Mouse (Mus musculus) CH12.LX (cell line): ENCODE data around the gene Tex33. TPM values are rescaled to one million over a fixed set of nuclear protein-coding genes. Genes with fewer than 3 reads are reported as not detected.
A peak's percentile ranks its signal among the peaks of the same experiment; 100 is the strongest.

Source experiments
- DNase-seq: peaks from one replicate; pipeline ENCODE4 v3.0.0-alpha.2; 2013; ENCODE audit errors: extremely low read depth
- H3K27ac ChIP-seq: 2 replicates; pipeline ENCODE4 v1.5.1; 2012; ENCODE audit warnings: low read depth, mild to moderate bottlenecking, control low read depth, moderate library complexity; ENCODE audit not compliant: insufficient read depth
- H3K27me3 ChIP-seq: replicated peaks from 2 replicates; pipeline ENCODE3; 2012; ENCODE audit warnings: inconsistent platforms
- H3K36me3 ChIP-seq, 2 experiments: replicated peaks in 1 of 2; 2 replicates each; pipeline versions ENCODE3 to v1.6.1; 2012; ENCODE audit warnings: inconsistent platforms in 1 of 2, low read length in 1 of 2, mild to moderate bottlenecking in 1 of 2, mixed read lengths in 1 of 2, moderate library complexity in 1 of 2; ENCODE audit not compliant: control insufficient read depth in 1 of 2, insufficient read depth in 1 of 2
- H3K4me1 ChIP-seq, 2 experiments: 2 replicates each; pipeline ENCODE4 v1.6.1; 2012; ENCODE audit warnings: inconsistent platforms in 1 of 2, moderate library complexity in 1 of 2; ENCODE audit not compliant: insufficient read depth in 2 of 2, control insufficient read depth in 1 of 2
- H3K4me2 ChIP-seq: 2 replicates; pipeline ENCODE4 v1.6.1; 2012; ENCODE audit warnings: low read depth, mild to moderate bottlenecking, control low read depth; ENCODE audit not compliant: poor library complexity, insufficient read depth, severe bottlenecking
- H3K4me3 ChIP-seq, 3 experiments: fragments of 150-350 bp in 1 of 3; sonication (generic) in 1 of 3; replicated peaks in 1 of 3; 2 replicates each; pipeline versions ENCODE3 to v1.5.1; 2011 to 2012; ENCODE audit warnings: low read depth in 2 of 3, low read length in 2 of 3, mild to moderate bottlenecking in 2 of 3, moderate library complexity in 2 of 3, control low read depth in 1 of 3, improper control_type of control experiment in 1 of 3, inconsistent platforms in 1 of 3, mixed read lengths in 1 of 3; ENCODE audit not compliant: poor library complexity in 1 of 3
- H3K79me2 ChIP-seq: replicated peaks from 2 replicates; pipeline ENCODE4 v1.6.1; 2012; ENCODE audit warnings: mild to moderate bottlenecking, moderate library complexity; ENCODE audit not compliant: control insufficient read depth, poor library complexity, insufficient read depth, severe bottlenecking; ENCODE audit errors: extremely low read depth
- H3K9ac ChIP-seq: 2 replicates; pipeline ENCODE4 v1.6.1; 2012; ENCODE audit warnings: low read depth, mild to moderate bottlenecking, control low read depth, moderate library complexity; ENCODE audit not compliant: insufficient read depth
- H3K9me3 ChIP-seq: replicated peaks from 2 replicates; pipeline ENCODE3; 2012; ENCODE audit warnings: low read length, inconsistent platforms, mixed read lengths
- BHLHE40 ChIP-seq: IDR thresholded peaks from 2 replicates; pipeline ENCODE4 v1.6.1; 2011; ENCODE audit warnings: mild to moderate bottlenecking, low read depth, low read length, improper control_type of control experiment
- CHD1 ChIP-seq: IDR thresholded peaks from 2 replicates; pipeline ENCODE4 v1.6.1; 2012; ENCODE audit warnings: low read depth, low read length, improper control_type of control experiment, inconsistent platforms
- CHD2 ChIP-seq: IDR thresholded peaks from 2 replicates; pipeline ENCODE4 v1.6.1; 2011; ENCODE audit warnings: low read length, improper control_type of control experiment
- ELF1 ChIP-seq: IDR thresholded peaks from 2 replicates; pipeline ENCODE4 v1.6.1; 2014; ENCODE audit warnings: low read depth, mild to moderate bottlenecking, inconsistent platforms, low read length, improper control_type of control experiment
- HCFC1 ChIP-seq: IDR thresholded peaks from 2 replicates; pipeline ENCODE4 v1.6.1; 2012; ENCODE audit warnings: low read depth, mild to moderate bottlenecking, inconsistent platforms, low read length, improper control_type of control experiment
- IRF4 ChIP-seq: IDR thresholded peaks from 2 replicates; pipeline ENCODE4 v1.6.1; 2014; ENCODE audit warnings: low read depth, mild to moderate bottlenecking, inconsistent platforms, low read length, improper control_type of control experiment
- JUND ChIP-seq: conservative IDR thresholded peaks from 2 replicates; pipeline ENCODE4 v1.6.1; 2011; ENCODE audit warnings: low read depth, low read length, improper control_type of control experiment
- MAX ChIP-seq: IDR thresholded peaks from 2 replicates; pipeline ENCODE4 v1.6.1; 2011; ENCODE audit warnings: low read length, improper control_type of control experiment
- MAZ ChIP-seq: IDR thresholded peaks from 2 replicates; pipeline ENCODE4 v1.6.1; 2012; ENCODE audit warnings: low read depth, mild to moderate bottlenecking, inconsistent platforms, low read length, improper control_type of control experiment, moderate library complexity
- MXI1 ChIP-seq: IDR thresholded peaks from 2 replicates; pipeline ENCODE4 v1.6.1; 2011; ENCODE audit warnings: mild to moderate bottlenecking, low read depth, low read length, improper control_type of control experiment
- MYC ChIP-seq: IDR thresholded peaks from 2 replicates; pipeline ENCODE4 v1.6.1; 2011; ENCODE audit warnings: low read depth, mild to moderate bottlenecking, improper control_type of control experiment, low read length
- NELFE ChIP-seq: IDR thresholded peaks from 2 replicates; pipeline ENCODE4 v1.6.1; 2011; ENCODE audit warnings: low read depth, low read length, improper control_type of control experiment
- NRF1 ChIP-seq: IDR thresholded peaks from 2 replicates; pipeline ENCODE4 v1.6.1; 2014; ENCODE audit warnings: low read depth, mild to moderate bottlenecking, inconsistent platforms, low read length, improper control_type of control experiment, moderate library complexity
- POLR2A ChIP-seq: IDR thresholded peaks from 2 replicates; pipeline ENCODE4 v1.6.1; 2011; ENCODE audit warnings: low read depth, mild to moderate bottlenecking, improper control_type of control experiment, low read length
- POLR2AphosphoS2 ChIP-seq: IDR thresholded peaks from 2 replicates; pipeline ENCODE4 v1.6.1; 2011; ENCODE audit warnings: low read depth, low read length, improper control_type of control experiment
- RAD21 ChIP-seq: IDR thresholded peaks from 2 replicates; pipeline ENCODE4 v1.6.1; 2011; ENCODE audit warnings: low read depth, mild to moderate bottlenecking, low read length, improper control_type of control experiment, moderate library complexity
- RCOR1 ChIP-seq: conservative IDR thresholded peaks from 2 replicates; pipeline ENCODE4 v1.6.1; 2012; ENCODE audit warnings: low read depth, mild to moderate bottlenecking, inconsistent platforms, low read length, improper control_type of control experiment
- SMC3 ChIP-seq: IDR thresholded peaks from 2 replicates; pipeline ENCODE4 v1.6.1; 2011; ENCODE audit warnings: low read depth, low read length, improper control_type of control experiment
- USF1 ChIP-seq: IDR thresholded peaks from 2 replicates; pipeline ENCODE4 v1.6.1; 2014; ENCODE audit warnings: low read depth, mild to moderate bottlenecking, inconsistent platforms, low read length, improper control_type of control experiment
- ZC3H11A ChIP-seq: IDR thresholded peaks from 2 replicates; pipeline ENCODE4 v1.6.1; 2012; ENCODE audit warnings: low read depth, mild to moderate bottlenecking, inconsistent platforms, low read length, improper control_type of control experiment
- ZMIZ1 ChIP-seq: IDR thresholded peaks from 2 replicates; pipeline ENCODE4 v1.6.1; 2012; ENCODE audit warnings: low read depth, mild to moderate bottlenecking, inconsistent platforms, low read length, improper control_type of control experiment
- dilution Hi-C: fragments of 300-500 bp; cut with MboI; formaldehyde crosslinking; loops from 2 replicates; pipeline ENCODE4 v1.14.3; 2020; ENCODE audit warnings: low sequenced_read_pairs; ENCODE audit not compliant: extremely low pct_unique_long_range_greater_than_20kb, extremely low pct_ligation_motif_present
- in situ Hi-C: fragments of 300-500 bp; cut with MboI; formaldehyde crosslinking; loops from 3 replicates; pipeline ENCODE4 v1.14.3; 2019; ENCODE audit warnings: low sequenced_read_pairs, low pct_ligation_motif_present, low pct_unique_long_range_greater_than_20kb, mixed read lengths
- polyA plus RNA-seq: library from polyadenylated mRNA; unstranded; fragments of >175 nt; gene quantifications from 2 replicates; pipeline ENCODE4 v1.2.1, GENCODE M21; 2012; ENCODE audit warnings: low read depth; ENCODE audit not compliant: insufficient read length
- total RNA-seq, 2 experiments: library from RNA; depleted of rRNA; stranded (reverse); fragments of 300-350 nt in 1 of 2; fragments of >200 nt in 1 of 2; gene quantifications; 2 replicates each; pipeline ENCODE4 v1.2.3; 2012 to 2014

Tex33 gene
- total and polyA plus RNA-seq, 3 experiments = not detected

DNA sequence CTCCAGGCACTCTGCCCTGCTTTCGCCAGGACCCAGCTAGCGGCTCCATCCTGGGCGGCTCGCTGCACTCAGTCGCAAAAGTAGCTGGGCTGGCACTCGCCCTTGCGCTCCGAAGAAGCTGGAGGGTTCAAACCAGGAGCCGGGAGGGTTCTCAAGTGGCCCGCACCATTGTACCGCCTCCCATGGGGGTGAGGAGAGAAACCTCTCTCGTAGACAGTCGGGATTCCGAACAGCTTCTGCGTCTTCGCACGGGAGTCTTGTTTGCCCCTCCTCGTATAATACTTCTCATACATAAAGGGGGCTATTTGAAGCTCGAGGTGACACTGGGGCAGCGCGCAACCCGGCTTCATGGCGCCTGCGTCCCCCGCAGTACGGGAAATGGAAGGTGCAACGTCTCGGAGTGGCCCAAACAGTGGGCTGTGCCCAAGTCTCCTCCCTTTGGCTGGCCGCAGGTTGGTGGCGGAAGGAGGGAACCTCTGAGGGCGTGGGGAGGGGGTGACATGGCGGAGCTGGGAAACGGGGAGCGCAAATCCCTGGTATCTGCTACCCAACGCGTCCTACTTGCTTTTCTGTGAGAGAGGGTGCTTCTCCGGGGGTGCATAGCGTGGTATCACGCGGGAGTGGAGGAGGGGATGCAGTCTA, 10.7 kb upstream of the Tex33 start, which contains the start of gene Mpst:
Gene Mpst, plus strand, starts transcription at position 124 of the 642 bp plus-strand sequence.
- Histone ChIP-seq H3K9ac (peak within 1 kb of the TSS; percentile 57), H3K9me3 (no peaks in the 10 kb centered on the region), H3K4me1 (peaks cover 3 to 17% of the 10 kb centered on the region in 2 experiments), H3K27me3 (peaks cover 15% of the 10 kb centered on the region), H3K27ac (peak within 1 kb of the TSS; percentile 22; the same call in 1 of the 2 replicates), H3K36me3 (peaks cover 12 to 17% of the 10 kb centered on the region in 2 experiments), H3K4me2 (peak within 1 kb of the TSS; percentile 76), H3K79me2 (no peaks in the 10 kb centered on the region), H3K4me3 (peak within 1 kb of the TSS; percentile 69 to 89 (median 75))
- in situ Hi-C loops = no loop called here
- TF ChIP-seq RCOR1 (no peak; the same call in 1 of the 2 replicates), JUND (no peak), MAZ (no peak), MAX (no peak), ZMIZ1 (peak; percentile 16; the same call in 1 of the 2 replicates), POLR2A (peak; percentile 77), USF1 (no peak), BHLHE40 (no peak), HCFC1 (peak; percentile 60; the same call in 1 of the 2 replicates), IRF4 (no peak), CHD2 (0 out of 2 replicates have a peak, but pooled peaks have one; percentile 12), CHD1 (peak; percentile 100), ZC3H11A (no peak), NRF1 (0 out of 2 replicates have a peak, but pooled peaks have one; percentile 5), POLR2AphosphoS2 (peak; percentile 61; the same call in 1 of the 2 replicates), SMC3 (no peak), ELF1 (peak; percentile 68)
- dilution Hi-C loops = no loop called here
- peak; percentile 82 for DNase-seq

GRCm38 (mm10) chr15:78405517-78406211, 10.0 kb upstream of the Tex33 start, which contains the start of gene Tst:
Gene Tst (minus strand): TSS chr15:78405907.
- H3K79me2 ChIP-seq = no peaks in the 10 kb centered on the region
- in situ Hi-C loops (no loop called here), dilution Hi-C loops (no loop called here)
- peak; percentile 33; the same call in 1 of the 2 replicates for TF ChIP-seq MXI1
- peak; percentile 22; the same call in 1 of the 2 replicates for TF ChIP-seq IRF4
- TF ChIP-seq RAD21 = no peak
- TF ChIP-seq NELFE = no peak
- no peak for TF ChIP-seq MYC
- TF ChIP-seq, all 38 proteins: peak for 2
- peak within 1 kb of the TSS; percentile 22; the same call in 1 of the 2 replicates for H3K27ac ChIP-seq
- no peaks in the 10 kb centered on the region for H3K9me3 ChIP-seq
- H3K4me2 ChIP-seq = peak within 1 kb of the TSS; percentile 76
- H3K27me3 ChIP-seq = peaks cover 22% of the 10 kb centered on the region
- DNase-seq = peak; percentile 70
- H3K36me3 ChIP-seq = peaks cover 8 to 10% of the 10 kb centered on the region in 2 experiments
- H3K4me3 ChIP-seq = peak within 1 kb of the TSS; percentile 69 to 89 (median 75)
- H3K9ac ChIP-seq = peak within 1 kb of the TSS; percentile 57
- H3K4me1 ChIP-seq = peaks cover 3 to 17% of the 10 kb centered on the region in 2 experiments
